Mouse (Mus musculus): ENCODE data around the gene Gm10318. TPM values are rescaled to one million over a fixed set of nuclear protein-coding genes. Genes with fewer than 3 reads are reported as not detected.

Gm10318 gene
- total RNA-seq, 1 experiment: not detected

- Histone ChIP-seq H3K4me1 (ENCODE audit: control insufficient read depth in 2 of 2, insufficient read depth in 2 of 2, low read length in 2 of 2, poor library complexity in 1 of 2) (no peaks in the 10 kb centered on the region), H3K27ac (ENCODE audit: insufficient read depth, low read depth, low read length, poor library complexity, severe bottlenecking) (no peak overlapping the region), H3K9ac (ENCODE audit: insufficient read depth, low read depth, low read length, poor library complexity, severe bottlenecking) (no peak overlapping the region), H3K36me3 (ENCODE audit: control insufficient read depth, insufficient read depth, low read length, poor library complexity, severe bottlenecking) (no peaks in the 10 kb centered on the region), H3K4me3 (ENCODE audit: insufficient read depth in 1 of 2, low read depth in 1 of 2, low read length in 2 of 2, poor library complexity in 1 of 2, severe bottlenecking in 1 of 2) (no peak overlapping the region), H3K9me3 (ENCODE audit: control insufficient read depth, insufficient read depth, low read depth, low read length) (no peaks in the 10 kb centered on the region)
- no peak for DNase-seq (ENCODE audit: low read depth, low spot score)
- in situ Hi-C loops (cut with MboI; ENCODE audit: low sequenced_read_pairs in 2 of 2, unreplicated experiment in 2 of 2): no loop called here
- TF ChIP-seq CHD2 (IDR thresholded peaks at IDR 0.05; ENCODE audit: low read depth, low read length) (no peak), ZNF384 (IDR thresholded peaks at IDR 0.05; ENCODE audit: low read depth, low read length) (no peak), HCFC1 (IDR thresholded peaks at IDR 0.05; ENCODE audit: borderline replicate concordance, insufficient read depth, low read length) (no peak), MAFK (IDR thresholded peaks at IDR 0.05; ENCODE audit: insufficient read depth, low read depth, low read length) (no peak), ZC3H11A (IDR thresholded peaks at IDR 0.05; ENCODE audit: borderline replicate concordance, low read depth, low read length) (no peak)
Observed at GRCm38 (mm10) chr10:77839006-77839405, 13.7 kb upstream of the Gm10318 start.

- no peak within 1 kb of the TSS for H3K4me3 ChIP-seq (ENCODE audit: insufficient read depth in 1 of 2, low read depth in 1 of 2, low read length in 2 of 2, poor library complexity in 1 of 2, severe bottlenecking in 1 of 2)
- in situ Hi-C loops (cut with MboI; ENCODE audit: low sequenced_read_pairs in 2 of 2, unreplicated experiment in 2 of 2): no loop called here
- H3K4me1 ChIP-seq (ENCODE audit: control insufficient read depth in 2 of 2, insufficient read depth in 2 of 2, low read length in 2 of 2, poor library complexity in 1 of 2): peaks cover 0 to 5% of the 10 kb centered on the region in 2 experiments; a peak in 1 of 4 replicates
- TF ChIP-seq MAFK (IDR thresholded peaks at IDR 0.05; ENCODE audit: insufficient read depth, low read depth, low read length): no peak
- TF ChIP-seq CHD2 (IDR thresholded peaks at IDR 0.05; ENCODE audit: low read depth, low read length): no peak
- no peak for TF ChIP-seq ZNF384 (IDR thresholded peaks at IDR 0.05; ENCODE audit: low read depth, low read length)
- TF ChIP-seq HCFC1 (IDR thresholded peaks at IDR 0.05; ENCODE audit: borderline replicate concordance, insufficient read depth, low read length): no peak
- TF ChIP-seq ZC3H11A (IDR thresholded peaks at IDR 0.05; ENCODE audit: borderline replicate concordance, low read depth, low read length): no peak
- DNase-seq (ENCODE audit: low read depth, low spot score): no peak
- no peaks in the 10 kb centered on the region for H3K9me3 ChIP-seq (ENCODE audit: control insufficient read depth, insufficient read depth, low read depth, low read length)
- H3K9ac ChIP-seq (ENCODE audit: insufficient read depth, low read depth, low read length, poor library complexity, severe bottlenecking): no peak within 1 kb of the TSS
- no peaks in the 10 kb centered on the region for H3K36me3 ChIP-seq (ENCODE audit: control insufficient read depth, insufficient read depth, low read length, poor library complexity, severe bottlenecking)
- H3K27ac ChIP-seq (ENCODE audit: insufficient read depth, low read depth, low read length, poor library complexity, severe bottlenecking): no peak within 1 kb of the TSS
Observed at GRCm38 (mm10) chr10:77846503-77846902, 6.2 kb upstream of the Gm10318 start, which contains the start of gene Gm36176. Gm36176 (plus strand) TSS chr10:77846803.

GRCm38 (mm10) chr10:77846961-77847360 is 5.7 kb upstream of the Gm10318 start:
- Histone ChIP-seq H3K9ac (ENCODE audit: insufficient read depth, low read depth, low read length, poor library complexity, severe bottlenecking) (no peak overlapping the region), H3K27ac (ENCODE audit: insufficient read depth, low read depth, low read length, poor library complexity, severe bottlenecking) (no peak overlapping the region), H3K4me3 (ENCODE audit: insufficient read depth in 1 of 2, low read depth in 1 of 2, low read length in 2 of 2, poor library complexity in 1 of 2, severe bottlenecking in 1 of 2) (no peak overlapping the region), H3K4me1 (ENCODE audit: control insufficient read depth in 2 of 2, insufficient read depth in 2 of 2, low read length in 2 of 2, poor library complexity in 1 of 2) (peaks cover 0 to 6% of the 10 kb centered on the region in 2 experiments; a peak in 1 of 4 replicates), H3K36me3 (ENCODE audit: control insufficient read depth, insufficient read depth, low read length, poor library complexity, severe bottlenecking) (no peaks in the 10 kb centered on the region), H3K9me3 (ENCODE audit: control insufficient read depth, insufficient read depth, low read depth, low read length) (no peaks in the 10 kb centered on the region)
- no peak for TF ChIP-seq CHD2 (IDR thresholded peaks at IDR 0.05; ENCODE audit: low read depth, low read length)
- TF ChIP-seq HCFC1 (IDR thresholded peaks at IDR 0.05; ENCODE audit: borderline replicate concordance, insufficient read depth, low read length): no peak
- TF ChIP-seq MAFK (IDR thresholded peaks at IDR 0.05; ENCODE audit: insufficient read depth, low read depth, low read length): no peak
- no peak for TF ChIP-seq ZNF384 (IDR thresholded peaks at IDR 0.05; ENCODE audit: low read depth, low read length)
- no peak for TF ChIP-seq ZC3H11A (IDR thresholded peaks at IDR 0.05; ENCODE audit: borderline replicate concordance, low read depth, low read length)
- DNase-seq (ENCODE audit: low read depth, low spot score): no peak
- in situ Hi-C loops (cut with MboI; ENCODE audit: low sequenced_read_pairs in 2 of 2, unreplicated experiment in 2 of 2): no loop called here

GRCm38 (mm10) chr10:77847538-77847937 is 5.1 kb upstream of the Gm10318 start:
- DNase-seq (ENCODE audit: low read depth, low spot score): no peak

More at GRCm38 (mm10) chr10:77847538-77847937, 5.1 kb upstream of the Gm10318 start:
- no peak overlapping the region for H3K9ac ChIP-seq (ENCODE audit: insufficient read depth, low read depth, low read length, poor library complexity, severe bottlenecking)
- H3K4me1 ChIP-seq (ENCODE audit: control insufficient read depth in 2 of 2, insufficient read depth in 2 of 2, low read length in 2 of 2, poor library complexity in 1 of 2): peaks cover 0 to 6% of the 10 kb centered on the region in 2 experiments; a peak in 1 of 4 replicates
- in situ Hi-C loops (cut with MboI; ENCODE audit: low sequenced_read_pairs in 2 of 2, unreplicated experiment in 2 of 2): no loop called here
- no peaks in the 10 kb centered on the region for H3K9me3 ChIP-seq (ENCODE audit: control insufficient read depth, insufficient read depth, low read depth, low read length)
- TF ChIP-seq HCFC1 (IDR thresholded peaks at IDR 0.05; ENCODE audit: borderline replicate concordance, insufficient read depth, low read length): no peak
- TF ChIP-seq ZC3H11A (IDR thresholded peaks at IDR 0.05; ENCODE audit: borderline replicate concordance, low read depth, low read length): no peak
- TF ChIP-seq MAFK (IDR thresholded peaks at IDR 0.05; ENCODE audit: insufficient read depth, low read depth, low read length): no peak
- no peak for TF ChIP-seq ZNF384 (IDR thresholded peaks at IDR 0.05; ENCODE audit: low read depth, low read length)
- TF ChIP-seq CHD2 (IDR thresholded peaks at IDR 0.05; ENCODE audit: low read depth, low read length): no peak
- no peaks in the 10 kb centered on the region for H3K36me3 ChIP-seq (ENCODE audit: control insufficient read depth, insufficient read depth, low read length, poor library complexity, severe bottlenecking)
- H3K27ac ChIP-seq (ENCODE audit: insufficient read depth, low read depth, low read length, poor library complexity, severe bottlenecking): no peak overlapping the region
- no peak overlapping the region for H3K4me3 ChIP-seq (ENCODE audit: insufficient read depth in 1 of 2, low read depth in 1 of 2, low read length in 2 of 2, poor library complexity in 1 of 2, severe bottlenecking in 1 of 2)

All from ES-E14 (cell line).